8 mouse cellular contexts compared by ENCODE assay signal in genomic region chr11:117114592-117115345, GRCm38 (mm10). TPM values are rescaled to one million over a fixed set of nuclear protein-coding genes. Genes with fewer than 3 reads are reported as not detected.
DNase-seq lines count a peak whose midpoint lies in the region; ATAC-seq and TF ChIP-seq lines count a peak whose summit lies in the region.

Gene Sec14l1, plus strand, starts transcription at chr11:117115168.

- peak; percentile 52 for ATAC-seq in frontal cortex, adult (ENCODE audit: low TSS enrichment)
- peak; percentile 89 for ATAC-seq in lung, postnatal 0 days

- 0 out of 2 replicates have a peak, but pooled peaks cover 2% of the 10 kb centered on the region for H3K9me3 ChIP-seq in hindbrain, embryonic 10.5 days
- H3K9me3 ChIP-seq in lung, postnatal 0 days (ENCODE audit: low read length): no peaks in the 10 kb centered on the region

- H3K27ac ChIP-seq in hindbrain, embryonic 10.5 days: peak within 1 kb of the TSS; percentile 96
- H3K27ac ChIP-seq in lung, postnatal 0 days (ENCODE audit: low read length): peak within 1 kb of the TSS; percentile 97

- H3K4me1 ChIP-seq in hindbrain, embryonic 10.5 days (replicated peaks): peaks cover 56% of the 10 kb centered on the region
- peaks cover 28% of the 10 kb centered on the region for H3K4me1 ChIP-seq in lung, postnatal 0 days (ENCODE audit: insufficient read depth, low read depth, low read length)

- peak within 1 kb of the TSS; percentile 75 for H3K4me2 ChIP-seq in lung, postnatal 0 days (replicated peaks; ENCODE audit: low read depth, low read length)

- TF ChIP-seq EP300 in lung, postnatal 0 days (IDR thresholded peaks at IDR 0.05): no peak

- peak; percentile 98 for DNase-seq in MEL-GATA-1-ER (ENCODE audit: extremely low read depth, low read depth)
- peak; percentile 100 for DNase-seq in cerebellum, adult 8-10 months
- peak; percentile 99 for DNase-seq in hindbrain, embryonic 10.5 days (ENCODE audit: low spot score)
- DNase-seq in layer of hippocampus, adult 9-11 months: peak; percentile 99
- DNase-seq in lung, postnatal 0 days (ENCODE audit: low spot score): peak; percentile 99
- DNase-seq in ovary, postnatal 14 days (ENCODE audit: low spot score): peak; percentile 99
- peak; percentile 99 for DNase-seq in thymus, postnatal 14 days

- H3K9ac ChIP-seq in lung, postnatal 0 days (replicated peaks; ENCODE audit: low read depth): peak within 1 kb of the TSS; percentile 82

- peaks cover 18% of the 10 kb centered on the region for H3K36me3 ChIP-seq in hindbrain, embryonic 10.5 days
- H3K36me3 ChIP-seq in lung, postnatal 0 days (ENCODE audit: insufficient read depth, low read length): peaks cover 7% of the 10 kb centered on the region; the same call in 1 of the 2 replicates

- no peaks in the 10 kb centered on the region for H3K27me3 ChIP-seq in hindbrain, embryonic 10.5 days (ENCODE audit: insufficient read depth, poor library complexity, severe bottlenecking)
- no peaks in the 10 kb centered on the region for H3K27me3 ChIP-seq in lung, postnatal 0 days (replicated peaks; ENCODE audit: insufficient read depth, low read length)

- peak within 1 kb of the TSS; percentile 73 for H3K4me3 ChIP-seq in hindbrain, embryonic 10.5 days
- peak within 1 kb of the TSS; percentile 85 for H3K4me3 ChIP-seq in lung, postnatal 0 days (ENCODE audit: low read depth, low read length)

- WGBS in hindbrain, embryonic 10.5 days: under 1% methylated on average over 62 of the region's 67 CpGs
- WGBS in lung, postnatal 0 days: 2% methylated on average over 47 of the region's 67 CpGs

- 0 out of 2 replicates have a peak, but pooled peaks have one; percentile 9 for TF ChIP-seq CTCF in lung, postnatal 0 days (IDR thresholded peaks at IDR 0.05)

RNA-seq across cellular contexts. Expression of gene Sec14l1, which starts in this region (rescaled TPM):
- polyA plus RNA-seq in hindbrain, embryonic 10.5 days (2016; fragmentation: Nextera tagmentation; extraction: Ambion mirVana): 57.0 and 58.2 TPM in 2 replicates
- 62.2 and 62.4 TPM in 2 replicates for polyA plus RNA-seq in lung, postnatal 0 days (2015; fragmentation: Nextera tagmentation; extraction: Ambion mirVana)

Comparison
In these comparisons a context has a peak if more than half of its experiments do, and no peak if none do; other contexts are left out.
1. Peak in every context shown above with its lines: DNase-seq, ATAC-seq, H3K4me3 ChIP-seq and H3K27ac ChIP-seq.